Mouse (Mus musculus): ENCODE results near the gene Zdhhc7. TPM values are rescaled to one million over a fixed set of nuclear protein-coding genes. Genes with fewer than 3 reads are reported as not detected.

The Zdhhc7 gene
- total RNA-seq, 1 experiment from 2014 or later: 58.5 TPM

GRCm38 (mm10) chr8:120036111-120036510 is 65.2 kb downstream of the Zdhhc7 start:
- no peak for DNase-seq

GRCm38 (mm10) chr8:120034471-120034870 is 66.8 kb downstream of the Zdhhc7 start:
- no peak for DNase-seq

- no peak for DNase-seq
Observed at GRCm38 (mm10) chr8:120032549-120033208, 68.6 kb downstream of the Zdhhc7 start.

Other genes with a start within 250 kb of the Zdhhc7 start
- gene Klhl36, start 239.2 kb downstream of the Zdhhc7 start, total RNA-seq (2021): 6.9 and 13.5 TPM in 2 replicates
- 110 and 153 TPM in 2 replicates for gene Usp10, start 191.1 kb downstream of the Zdhhc7 start, total RNA-seq (2021)
- 3.6 and 27.1 TPM in 2 replicates for gene Gm20388, start 190.6 kb downstream of the Zdhhc7 start, total RNA-seq (2021)
- 5.1 and 6.9 TPM in 2 replicates for gene Crispld2, start 109.0 kb downstream of the Zdhhc7 start, total RNA-seq (2021)
- gene 6430548M08Rik, start 12.7 kb upstream of the Zdhhc7 start, total RNA-seq (2021): 111 and 165 TPM in 2 replicates
- 1.6 TPM in 1 of 2 replicates, not detected in the other for gene Fam92b, start 76.0 kb upstream of the Zdhhc7 start, total RNA-seq (2021)
- gene Gse1, start 127.0 kb upstream of the Zdhhc7 start, total RNA-seq (2021): 40.1 and 48.8 TPM in 2 replicates